Mouse (Mus musculus) T-helper 1 cell (primary cell): ENCODE measurements around the gene Nat9.

Source experiments
- in situ Hi-C: fragments of 300-600 bp; cut with MboI, MseI; formaldehyde crosslinking; loops from one replicate; pipeline ENCODE4 v1.15.1; 2025; ENCODE audit warnings: high pct_unique_total_duplicates

Gene Nat9

DNA sequence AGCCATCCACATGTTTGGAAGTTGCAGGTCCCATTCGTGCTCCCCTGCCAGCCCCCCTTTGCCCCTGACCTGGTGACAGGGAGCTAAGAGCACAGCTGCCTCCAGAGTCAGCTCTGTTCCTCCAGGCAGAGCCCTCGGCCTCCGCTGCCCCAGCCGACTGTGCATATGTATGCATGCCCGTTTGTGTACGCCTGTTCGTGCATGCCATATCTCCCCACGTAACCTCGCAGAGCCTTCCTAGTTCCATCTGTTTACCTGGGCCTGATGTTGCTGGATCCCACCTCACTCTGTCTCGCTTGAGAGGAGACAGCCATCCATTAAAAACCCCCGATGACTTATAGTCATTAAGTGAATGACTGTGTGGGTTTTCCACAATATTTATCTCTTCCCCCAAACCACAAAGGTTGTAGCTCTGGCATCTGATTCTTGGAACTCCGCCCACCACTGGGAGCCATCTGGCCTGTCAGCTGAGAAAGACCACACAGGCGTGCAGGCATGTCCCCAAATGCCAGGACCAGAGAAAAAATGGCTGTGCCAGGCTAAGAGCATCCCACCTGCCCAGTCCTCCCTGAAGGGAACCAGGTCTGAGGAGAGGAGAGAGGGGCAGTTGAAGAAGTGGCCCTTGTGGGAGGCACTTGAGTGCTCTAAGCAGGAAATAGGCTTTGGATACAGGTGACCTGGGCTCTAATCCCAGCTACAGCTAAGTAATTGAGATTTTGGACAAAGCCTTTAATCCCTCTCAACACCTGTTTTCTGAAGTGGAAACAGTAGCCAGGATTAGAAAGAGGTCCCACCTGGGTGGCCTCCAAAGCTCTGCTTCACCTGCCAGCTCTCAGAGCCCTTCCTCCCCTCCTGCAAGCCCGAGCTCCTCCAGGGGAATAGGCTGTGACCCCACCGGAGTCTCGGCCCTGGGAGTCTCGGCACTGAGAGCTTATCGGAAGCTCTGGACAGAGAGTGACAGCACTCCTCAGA is 30.1 kb upstream of the Nat9 start:
- in situ Hi-C loops = no loop called here

GRCm38 (mm10) chr11:115215123-115215522 is 27.5 kb upstream of the Nat9 start:
- in situ Hi-C loops = no loop called here

GRCm38 (mm10) chr11:115212116-115212515 is 24.5 kb upstream of the Nat9 start:
- in situ Hi-C loops = no loop called here

DNA sequence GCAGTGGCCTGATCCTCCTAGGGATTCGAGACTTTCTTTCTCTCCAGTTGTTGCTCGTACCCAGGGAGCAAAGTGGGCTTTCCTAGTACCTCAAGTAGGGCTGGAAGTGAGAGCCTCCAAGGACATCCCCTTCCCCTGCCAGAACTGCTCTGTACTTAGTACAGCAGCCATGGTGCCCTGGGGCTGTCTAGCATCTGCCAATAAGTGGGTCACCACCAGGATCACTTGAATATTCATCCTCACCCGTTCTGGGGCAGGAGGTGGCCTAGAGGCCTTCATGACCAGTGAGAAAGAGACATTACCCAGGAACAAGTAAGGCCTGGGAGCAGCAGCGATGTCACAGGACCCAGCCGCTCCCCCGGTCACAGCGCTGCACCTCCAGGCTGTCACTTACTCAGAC is 22.3 kb upstream of the Nat9 start:
- in situ Hi-C loops = loop anchor here (5.0 kb wide), 1 partner anchor 52 kb away; no protein-coding TSS in a partner anchor

DNA sequence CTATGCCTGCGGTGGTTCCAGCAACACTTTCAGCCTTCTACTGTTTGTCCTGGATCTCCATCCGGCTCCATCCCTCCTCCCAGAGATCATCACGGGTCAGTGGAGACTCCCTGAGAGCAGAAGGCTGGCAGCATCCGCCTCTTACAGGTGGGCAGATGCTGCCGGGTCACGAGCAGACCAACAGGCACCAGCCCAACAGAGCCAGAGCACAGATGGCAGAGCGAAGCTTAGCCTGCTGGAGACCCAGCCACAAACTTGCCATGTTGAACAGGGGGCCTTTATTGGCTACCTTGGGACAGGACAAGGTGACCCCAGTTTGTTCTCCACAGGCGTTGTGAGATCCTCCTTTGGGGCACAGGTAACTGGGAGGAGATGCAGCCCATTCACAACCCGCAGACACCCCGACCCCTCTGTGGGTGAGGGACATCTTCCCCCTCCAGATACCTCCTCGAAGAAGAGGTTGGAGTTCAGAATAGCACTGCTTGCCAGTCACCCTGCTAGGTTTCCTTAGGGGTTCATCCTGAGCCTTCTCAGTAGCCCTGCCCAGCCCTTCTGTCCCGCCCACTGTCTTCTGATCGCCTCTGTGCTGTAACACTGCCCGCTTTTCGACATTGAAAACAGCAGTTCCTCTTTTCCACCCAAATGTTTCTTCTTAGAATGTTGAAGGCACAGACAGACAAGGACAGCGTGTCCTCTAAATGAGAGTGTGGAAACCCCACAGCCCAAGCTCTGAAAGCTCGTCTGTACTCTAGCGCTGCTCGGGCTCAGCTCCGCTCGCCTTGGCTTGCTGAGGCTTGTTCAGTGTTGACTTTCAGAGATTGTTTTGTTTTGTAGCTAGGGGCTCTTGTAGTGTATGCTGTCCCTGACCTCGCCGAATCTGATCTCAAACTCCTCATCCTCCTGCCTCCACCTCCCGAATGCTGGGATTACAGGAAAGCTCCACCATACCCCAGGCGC is 21.4 kb upstream of the Nat9 start:
- in situ Hi-C loops = loop anchor here (5.0 kb wide), 1 partner anchor 53 kb away; no protein-coding TSS in a partner anchor

- in situ Hi-C loops = loop anchor here (5.0 kb wide), 1 partner anchor 54 kb away; no protein-coding TSS in a partner anchor
These were observed 20.5 kb upstream of the Nat9 start for GRCm38 (mm10) chr11:115208126-115208525.

- in situ Hi-C loops = no loop called here
These were observed 15.1 kb upstream of the Nat9 start for GRCm38 (mm10) chr11:115202756-115203155.

DNA sequence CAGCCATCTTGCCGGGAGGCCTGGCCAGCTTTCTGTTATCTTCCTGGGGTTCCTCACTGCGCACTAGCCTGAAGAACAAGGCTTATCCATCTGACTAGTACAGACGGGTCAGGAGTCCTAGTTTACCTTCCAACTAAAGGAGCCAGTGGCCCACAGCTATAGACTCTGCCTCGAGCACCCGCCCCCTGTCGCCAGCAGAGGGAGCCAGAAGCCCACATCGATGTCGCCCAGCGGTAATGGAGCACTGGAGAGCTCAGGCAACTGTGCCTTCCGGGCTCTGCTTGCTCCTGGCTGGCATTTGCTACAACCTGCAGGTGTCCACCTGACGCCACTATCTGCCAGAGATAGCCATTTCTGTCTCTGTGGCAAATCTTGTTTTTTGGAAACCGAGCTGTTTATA is 14.7 kb upstream of the Nat9 start:
- in situ Hi-C loops = no loop called here

DNA sequence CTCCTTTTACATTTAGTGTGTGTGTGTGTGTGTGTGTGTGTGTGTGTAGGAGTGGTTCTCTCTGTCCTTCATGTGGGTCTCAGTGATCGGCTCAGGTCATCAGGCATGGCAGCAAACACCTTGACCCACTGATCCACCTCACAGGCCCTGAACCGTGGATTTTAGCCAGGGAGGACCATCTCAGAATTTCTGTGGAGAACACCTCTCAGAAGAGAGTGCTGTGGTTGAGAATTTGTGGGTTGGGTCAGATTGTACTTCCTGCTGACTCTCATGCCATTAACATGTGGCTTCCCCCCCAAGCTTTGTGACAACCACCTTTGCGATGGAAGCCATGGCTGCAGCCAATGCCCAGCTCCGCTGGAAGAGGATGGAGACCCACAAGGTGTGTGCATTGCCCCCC is 12.9 kb upstream of the Nat9 start:
- in situ Hi-C loops = no loop called here

DNA sequence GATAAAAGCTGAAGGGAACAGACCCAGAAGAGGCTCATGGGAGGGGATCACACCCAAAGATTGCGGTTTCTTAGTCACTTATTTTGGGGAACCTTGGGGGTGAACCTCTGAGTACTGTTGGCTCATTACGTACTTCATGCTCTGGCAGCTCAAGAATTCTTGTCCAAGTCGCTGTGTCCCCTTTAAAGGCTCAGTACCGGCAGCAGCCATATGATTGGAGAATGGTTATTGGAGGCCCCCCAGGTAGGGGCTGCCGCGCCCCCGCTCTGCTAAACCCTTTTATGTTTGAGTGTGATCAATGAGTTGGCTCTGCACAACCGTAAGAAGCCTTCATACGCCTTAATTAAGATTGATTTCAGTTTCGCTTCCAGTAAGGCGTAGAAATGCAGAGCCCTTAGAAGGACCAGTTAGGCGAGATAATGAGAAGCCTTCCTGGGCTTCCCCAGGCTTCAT is 11.3 kb upstream of the Nat9 start:
- in situ Hi-C loops = no loop called here

DNA sequence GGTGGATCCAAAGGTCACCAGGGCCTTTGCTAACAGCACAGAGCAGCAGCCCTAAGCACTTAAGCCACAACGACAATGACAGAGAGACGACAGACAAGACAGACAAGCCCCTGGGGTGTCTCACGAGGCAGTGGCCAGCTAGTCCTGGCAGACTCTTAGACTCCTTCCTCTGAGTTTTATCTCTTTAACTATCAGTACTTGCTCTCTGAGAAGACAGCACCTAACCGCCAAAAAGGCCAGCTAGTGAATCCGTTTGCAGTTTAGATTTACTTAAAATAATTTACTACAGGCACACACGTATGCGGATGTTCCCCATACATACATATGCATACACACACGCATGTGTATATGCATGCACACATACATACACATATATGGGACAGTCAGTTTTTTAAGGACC is 9.9 kb upstream of the Nat9 start:
- in situ Hi-C loops = no loop called here

DNA sequence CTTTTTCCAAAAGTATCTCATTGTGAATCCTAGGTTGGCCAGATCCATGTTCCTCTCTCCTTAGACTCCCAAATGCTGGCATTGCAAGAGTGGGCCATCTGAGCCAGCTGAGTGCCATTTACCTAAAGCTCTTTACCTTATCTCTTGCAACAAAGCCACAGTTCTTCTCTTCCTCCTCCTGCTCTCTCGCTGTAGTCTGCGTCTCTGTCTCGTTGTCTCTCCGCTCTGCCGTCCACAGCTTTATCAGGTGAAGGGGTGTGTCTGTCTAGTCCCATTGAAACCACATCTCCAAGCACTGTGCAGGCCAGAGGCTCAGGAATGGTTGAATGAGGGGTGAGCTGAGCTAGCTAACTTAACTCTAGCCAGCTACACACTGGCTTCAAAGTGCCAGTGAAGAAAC is 8.3 kb upstream of the Nat9 start:
- in situ Hi-C loops = no loop called here

DNA sequence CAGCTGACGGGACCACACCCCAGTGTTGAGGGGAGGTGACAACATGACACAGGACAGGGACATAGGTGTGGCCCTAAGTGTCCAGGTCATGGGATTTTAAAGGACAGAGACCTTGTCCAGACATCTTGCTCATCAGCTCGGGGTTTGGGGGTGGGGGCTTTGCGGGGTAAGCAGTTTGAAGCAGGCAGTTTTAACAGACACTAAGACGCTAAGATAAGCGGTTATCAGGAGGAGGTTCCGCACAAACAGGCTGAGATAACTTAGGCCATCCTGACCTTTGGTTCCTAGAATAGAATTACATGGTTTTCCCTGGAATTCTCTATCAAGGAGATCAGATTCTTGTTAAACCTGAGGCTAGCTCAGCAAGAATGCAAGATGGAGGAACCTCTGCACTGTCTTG is 7.0 kb upstream of the Nat9 start:
- in situ Hi-C loops = no loop called here

GRCm38 (mm10) chr11:115192180-115192579 is 4.5 kb upstream of the Nat9 start:
- in situ Hi-C loops = no loop called here

DNA sequence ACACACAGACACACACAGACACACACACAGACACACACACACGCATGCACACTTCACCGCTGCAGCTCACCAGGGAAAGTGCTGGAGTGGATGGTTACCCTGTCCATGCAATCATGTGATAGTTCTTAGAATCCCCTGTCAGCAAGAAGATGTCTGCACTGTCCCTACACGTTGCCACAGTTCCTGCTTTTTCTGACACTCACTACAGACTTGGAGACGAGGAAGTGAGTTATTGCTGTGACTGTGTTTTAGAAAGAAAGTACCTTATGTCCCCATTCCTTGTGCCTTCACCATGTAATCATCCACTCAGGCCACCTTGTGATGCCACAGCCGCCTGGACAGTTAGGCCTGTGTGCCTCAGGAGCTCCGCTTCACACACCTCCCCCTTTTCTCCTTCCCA is 1.6 kb upstream of the Nat9 start:
- in situ Hi-C loops = no loop called here

DNA sequence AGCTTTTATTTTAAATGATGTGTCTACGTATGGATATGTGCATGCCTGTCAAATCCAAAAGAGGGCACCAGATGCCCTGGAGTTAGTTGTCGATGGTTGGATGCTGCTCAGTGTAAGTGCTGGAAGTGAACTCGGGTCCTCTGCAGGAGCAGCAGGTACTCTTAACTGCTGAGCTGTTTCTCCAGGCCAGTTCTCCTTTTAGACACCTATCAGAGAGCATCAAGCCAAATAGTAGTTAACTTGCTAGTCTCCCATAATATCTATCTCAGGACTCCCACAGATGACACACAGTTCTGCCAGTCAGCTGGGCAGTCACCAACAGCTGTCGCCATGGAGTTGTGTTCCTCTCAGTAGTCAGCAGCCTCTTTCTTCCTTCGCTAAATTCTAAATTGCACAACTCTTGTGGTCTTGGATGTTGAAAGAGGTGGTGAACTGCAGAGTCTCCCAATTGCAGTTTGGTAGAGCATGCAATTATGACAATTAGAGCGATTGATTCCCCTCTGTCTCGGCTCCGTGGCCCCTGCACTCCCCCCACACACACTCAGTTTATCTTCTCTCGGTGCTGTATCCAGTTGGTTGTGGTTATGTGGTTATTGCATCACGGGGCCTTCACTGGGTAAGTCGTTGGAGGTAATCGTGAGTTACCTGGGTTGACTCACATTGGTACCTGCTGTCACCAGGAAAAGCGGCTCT is 1.0 kb upstream of the Nat9 start:
- in situ Hi-C loops = no loop called here

- in situ Hi-C loops = no loop called here
These were observed 427 bp downstream of the Nat9 start, which contains the start of gene Tmem104 for GRCm38 (mm10) chr11:115187224-115187639. Gene Tmem104, plus strand, starts transcription at chr11:115187487.

DNA sequence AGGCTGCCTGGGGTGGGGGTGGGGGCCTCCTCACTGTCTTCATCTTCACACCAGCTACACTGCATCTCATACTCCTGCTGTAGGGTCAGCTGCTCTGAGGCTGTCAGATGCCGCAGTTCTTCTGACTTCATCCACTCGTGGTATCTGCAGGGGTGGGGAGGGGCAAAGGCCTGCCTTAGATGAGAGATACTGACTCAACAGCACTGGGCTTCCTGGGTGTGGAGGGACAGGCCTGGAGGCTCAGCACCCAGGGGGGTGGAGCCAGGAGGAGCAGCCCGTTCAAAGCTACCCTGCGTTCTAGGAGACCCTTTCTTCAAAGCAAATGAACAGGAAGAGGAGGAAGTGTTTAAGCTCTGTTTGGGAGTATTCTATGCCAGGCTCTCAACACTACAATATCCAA is 2.7 kb downstream of the Nat9 start:
- in situ Hi-C loops = no loop called here

DNA sequence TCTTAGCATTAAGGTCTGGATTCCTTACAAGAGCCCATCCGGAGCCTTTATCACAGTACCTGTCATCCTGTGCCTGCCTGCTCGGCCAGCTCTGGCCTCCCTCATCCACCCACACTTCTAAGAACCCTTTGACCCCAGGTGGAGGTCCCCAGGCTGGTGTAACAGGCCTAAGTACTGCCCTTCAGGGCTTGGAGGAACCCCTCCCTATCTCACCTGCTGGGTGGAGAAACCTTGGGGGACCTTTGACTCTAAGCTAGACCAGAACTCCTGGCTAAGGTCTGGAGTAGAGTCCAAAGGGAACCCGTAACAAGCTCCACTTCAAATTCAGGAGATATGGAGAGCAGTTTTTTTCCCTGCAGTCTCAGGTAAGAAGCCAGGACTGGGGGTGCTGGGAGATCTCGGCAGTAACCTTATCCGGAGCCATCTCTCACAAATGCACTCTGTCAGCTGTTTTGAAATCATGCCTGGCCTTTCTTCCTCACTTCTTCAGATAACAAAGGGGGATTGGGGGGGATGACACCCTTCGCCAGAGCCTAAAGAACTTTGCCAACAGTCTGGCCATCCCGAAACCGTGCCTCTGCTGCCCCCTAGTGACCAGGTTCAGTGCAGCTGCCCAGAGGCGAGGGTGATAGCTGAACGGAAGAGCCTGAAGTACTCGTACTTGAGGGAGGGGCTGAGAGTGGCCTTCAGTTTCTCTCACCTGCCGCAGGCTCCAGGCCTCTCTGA is 5.6 kb downstream of the Nat9 start:
- in situ Hi-C loops = no loop called here

- in situ Hi-C loops = no loop called here
These were observed 7.8 kb downstream of the Nat9 start for GRCm38 (mm10) chr11:115179881-115180280.

- in situ Hi-C loops = no loop called here
These were observed 8.5 kb downstream of the Nat9 start for GRCm38 (mm10) chr11:115179191-115179590.
